Mouse (Mus musculus): ENCODE results near the gene Tenm2. TPM values are rescaled to one million over a fixed set of nuclear protein-coding genes. Genes with fewer than 3 reads are reported as not detected.

The Tenm2 gene
- not detected in 2 replicates for polyA plus RNA-seq (2012)

GRCm38 (mm10) chr11:37235914-37236600 lies at the start of gene Tenm2:
Gene Tenm2, minus strand, starts transcription at chr11:37235964.

GRCm38 (mm10) chr11:35980411-35980917 lies 1255.3 kb downstream of the Tenm2 start, which contains the start of gene Wwc1:
Gene Wwc1, minus strand, starts transcription at chr11:35980527.

Measured in megakaryocyte-erythroid progenitor cell, adult 5 weeks (primary cell).